Mouse (Mus musculus) hindbrain, embryonic 12.5 days (tissue): ENCODE results near the gene Cdcp2. TPM values are rescaled to one million over a fixed set of nuclear protein-coding genes. Genes with fewer than 3 reads are reported as not detected.

Experiments
- ATAC-seq: fragments of 200-750 bp; cut with Nextera tagmentation; 2 replicates; pipeline ENCODE4 v1.8.0; 2017; ENCODE audit warnings: moderate TSS enrichment; ENCODE audit not compliant: low FRiP score
- H3K27ac ChIP-seq: fragments of 300-500 bp; sonication (generic); 2 replicates; pipeline ENCODE4 v1.5.1; 2016; ENCODE audit warnings: mild to moderate bottlenecking
- H3K27me3 ChIP-seq: fragments of 300-500 bp; sonication (generic); 2 replicates; pipeline ENCODE4 v1.6.1; 2016; ENCODE audit warnings: mild to moderate bottlenecking
- H3K36me3 ChIP-seq: fragments of 300-500 bp; sonication (generic); 2 replicates; pipeline ENCODE4 v1.6.1; 2016; ENCODE audit warnings: mild to moderate bottlenecking
- H3K4me1 ChIP-seq: fragments of 300-500 bp; sonication (generic); 2 replicates; pipeline ENCODE4 v1.6.1; 2016
- H3K4me2 ChIP-seq: fragments of 300-500 bp; sonication (generic); replicated peaks from 2 replicates; pipeline ENCODE4 v1.6.1; 2016; ENCODE audit warnings: mild to moderate bottlenecking
- H3K4me3 ChIP-seq: fragments of 300-500 bp; sonication (generic); 2 replicates; pipeline ENCODE4 v1.5.1; 2016; ENCODE audit warnings: mild to moderate bottlenecking
- H3K9ac ChIP-seq: fragments of 300-500 bp; sonication (generic); 2 replicates; pipeline ENCODE4 v1.6.1; 2016; ENCODE audit warnings: mild to moderate bottlenecking, moderate library complexity
- H3K9me3 ChIP-seq: fragments of 300-500 bp; sonication (generic); replicated peaks from 2 replicates; pipeline ENCODE4 v1.6.1; 2016; ENCODE audit warnings: mild to moderate bottlenecking
- WGBS: fragments of 180-500 bp; shearing (Covaris S2); methylation state at CpG from one replicate; pipeline ENCODE4 v1.1.7; 2016; 5-methylcytosine and 5-hydroxymethylcytosine counted together
- polyA plus RNA-seq: library from polyadenylated mRNA; unstranded; fragments of >200 nt; fragmentation: Nextera tagmentation; extraction: Ambion mirVana; gene quantifications from 2 replicates; pipeline ENCODE4 v1.2.1, GENCODE M21; 2016

Cdcp2 gene
- polyA plus RNA-seq, 1 experiment from 2014 or later = 0.10 TPM

DNA sequence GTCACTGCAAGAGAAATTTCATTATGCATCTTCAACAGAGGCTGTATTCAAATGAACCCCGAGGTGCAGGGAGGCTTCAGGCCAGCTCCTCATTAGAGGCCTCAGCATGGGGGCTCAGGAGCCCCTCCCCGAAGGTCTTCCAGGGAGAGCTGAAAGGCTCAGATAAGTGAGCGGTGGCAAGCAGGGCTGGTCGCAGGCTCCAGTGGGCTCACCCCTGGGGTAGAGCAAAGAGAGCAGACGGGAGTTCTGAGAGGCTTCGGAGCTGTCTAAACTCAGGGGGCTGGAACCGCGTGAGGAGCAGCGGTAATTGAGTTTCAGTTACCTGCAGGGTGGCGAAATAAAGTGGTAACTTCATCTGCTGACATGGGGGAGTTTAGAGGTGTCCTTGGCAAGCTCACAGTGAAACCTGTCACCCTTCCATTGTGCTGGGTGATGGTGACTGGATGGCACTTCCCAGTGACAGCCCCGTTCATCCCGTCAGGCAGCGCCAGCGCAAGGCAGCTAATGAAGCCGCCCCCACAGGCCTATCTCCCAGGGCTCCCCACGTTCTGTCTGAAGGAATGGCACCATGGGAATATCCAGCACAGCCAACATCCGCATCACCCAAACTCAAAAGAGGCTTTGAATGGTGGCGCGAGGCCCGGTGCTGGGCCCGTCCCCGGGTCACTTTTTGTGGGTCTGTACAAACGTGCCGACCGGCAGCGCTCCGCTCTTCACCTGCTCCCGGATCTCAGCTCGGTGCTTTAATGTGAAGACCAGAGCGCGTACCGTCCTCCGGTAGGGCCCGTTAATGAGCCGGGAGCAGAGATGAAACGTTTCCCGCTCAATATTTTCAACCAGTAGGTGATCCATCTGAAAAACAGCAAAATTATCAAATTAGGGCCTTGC, 42.5 kb downstream of the Cdcp2 start:
- Histone ChIP-seq H3K4me2 (no peak overlapping the region), H3K4me3 (no peak overlapping the region), H3K36me3 (no peaks in the 10 kb centered on the region), H3K27ac (peak overlapping the region; percentile 81), H3K4me1 (peaks cover 46% of the 10 kb centered on the region), H3K9ac (peak overlapping the region; percentile 13; the same call in 1 of the 2 replicates), H3K9me3 (no peaks in the 10 kb centered on the region), H3K27me3 (no peaks in the 10 kb centered on the region)
- peak; percentile 39 for ATAC-seq
- 29% methylated on average over 37 of the region's 37 CpGs for WGBS

DNA sequence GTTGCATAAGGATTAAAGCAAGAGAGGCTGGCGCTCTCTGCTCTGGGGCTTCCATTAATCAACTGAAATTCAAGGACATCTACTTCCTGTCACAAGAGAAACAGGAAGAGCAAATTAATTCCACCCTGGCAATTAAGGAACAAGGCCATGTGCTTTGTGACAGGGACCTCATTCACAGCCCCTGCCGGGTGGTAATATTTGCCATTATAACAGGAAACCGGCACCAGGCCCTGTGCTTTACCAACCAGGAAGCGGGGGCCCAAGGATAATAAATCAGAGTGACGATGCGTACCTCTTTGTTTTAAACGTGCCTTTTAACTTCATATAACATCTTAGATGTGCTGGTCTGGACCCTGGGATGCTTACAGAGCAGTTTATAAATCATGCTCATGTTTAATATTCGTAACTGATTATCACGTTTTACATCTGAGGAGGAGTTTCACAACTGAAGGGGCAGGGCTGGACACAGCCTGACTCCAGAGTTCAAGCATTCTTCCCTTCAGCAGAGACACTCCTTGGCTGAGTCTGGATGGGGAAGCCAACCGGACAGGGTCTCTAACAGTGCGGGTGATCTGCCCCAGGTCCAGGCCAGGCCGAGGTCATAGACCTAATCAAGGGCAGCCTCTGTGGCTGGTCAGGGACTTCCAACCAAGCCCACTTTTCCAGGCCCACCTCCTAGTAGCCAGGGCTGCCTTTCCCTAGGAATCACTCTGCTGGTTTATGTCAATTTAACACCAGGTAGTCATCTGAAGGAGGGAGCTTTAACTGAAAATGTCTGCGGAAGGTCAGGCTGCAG, 43.3 kb downstream of the Cdcp2 start:
- no peak overlapping the region for H3K9ac ChIP-seq
- no peak overlapping the region for H3K4me3 ChIP-seq
- H3K9me3 ChIP-seq = no peaks in the 10 kb centered on the region
- peak overlapping the region; percentile 81 for H3K27ac ChIP-seq
- peaks cover 53% of the 10 kb centered on the region for H3K4me1 ChIP-seq
- H3K36me3 ChIP-seq = no peaks in the 10 kb centered on the region
- ATAC-seq = peak; percentile 41
- no peak overlapping the region for H3K4me2 ChIP-seq
- 48% methylated on average over 13 of the region's 13 CpGs for WGBS
- no peaks in the 10 kb centered on the region for H3K27me3 ChIP-seq

DNA sequence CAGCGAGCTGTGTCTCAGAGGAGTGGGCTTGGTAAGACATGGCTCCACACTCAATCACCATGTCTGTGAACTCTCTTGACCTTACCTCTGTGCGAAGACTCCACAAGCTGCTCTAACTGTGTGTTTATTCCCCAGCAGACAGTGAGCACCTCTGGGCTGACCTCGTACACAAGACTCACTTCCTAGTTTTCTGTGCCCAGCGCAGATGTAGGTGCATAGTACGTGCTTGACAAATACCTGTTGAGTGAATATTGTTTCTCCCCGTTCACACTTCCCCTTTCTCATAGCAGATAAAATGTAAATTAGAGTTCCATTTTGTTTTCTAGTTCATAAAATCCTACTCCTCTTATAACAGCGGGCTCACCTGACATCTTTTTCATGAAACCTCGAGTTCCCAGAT, 46.8 kb downstream of the Cdcp2 start:
- 93% methylated on average over 8 of the region's 8 CpGs for WGBS
- H3K4me1 ChIP-seq = peaks cover 31% of the 10 kb centered on the region
- no peak overlapping the region for H3K4me2 ChIP-seq
- no peaks in the 10 kb centered on the region for H3K9me3 ChIP-seq
- no peaks in the 10 kb centered on the region for H3K27me3 ChIP-seq
- ATAC-seq = no peak
- peaks cover 11% of the 10 kb centered on the region for H3K36me3 ChIP-seq
- no peak overlapping the region for H3K4me3 ChIP-seq
- no peak overlapping the region for H3K27ac ChIP-seq
- no peak overlapping the region for H3K9ac ChIP-seq

DNA sequence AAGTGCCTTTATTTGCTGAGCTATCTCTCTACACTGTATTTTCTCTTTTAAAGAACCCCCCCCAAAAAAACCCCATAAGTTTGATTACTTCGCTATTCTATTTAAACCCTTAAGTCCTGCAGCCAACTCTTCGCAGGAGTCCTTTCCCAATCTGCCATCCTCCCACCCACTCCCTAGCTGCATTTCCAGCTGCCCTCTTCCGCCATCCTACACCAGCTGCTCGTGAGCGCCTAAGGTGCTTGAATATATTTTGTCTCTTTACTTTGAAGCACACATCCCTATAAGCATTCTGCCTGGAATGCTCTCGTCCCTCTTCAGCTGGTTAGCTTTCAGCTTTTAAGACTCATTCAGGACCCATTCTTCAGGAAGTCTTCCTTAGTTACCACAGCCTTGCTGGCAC, 54.3 kb downstream of the Cdcp2 start:
- no peak for ATAC-seq
- no peak overlapping the region for H3K27ac ChIP-seq
- H3K9ac ChIP-seq = no peak overlapping the region
- no peak overlapping the region for H3K4me2 ChIP-seq
- H3K27me3 ChIP-seq = no peaks in the 10 kb centered on the region
- no peak overlapping the region for H3K4me3 ChIP-seq
- no peaks in the 10 kb centered on the region for H3K9me3 ChIP-seq
- H3K4me1 ChIP-seq = no peaks in the 10 kb centered on the region
- 84% methylated on average over 6 of the region's 6 CpGs for WGBS
- H3K36me3 ChIP-seq = peaks cover 28% of the 10 kb centered on the region

DNA sequence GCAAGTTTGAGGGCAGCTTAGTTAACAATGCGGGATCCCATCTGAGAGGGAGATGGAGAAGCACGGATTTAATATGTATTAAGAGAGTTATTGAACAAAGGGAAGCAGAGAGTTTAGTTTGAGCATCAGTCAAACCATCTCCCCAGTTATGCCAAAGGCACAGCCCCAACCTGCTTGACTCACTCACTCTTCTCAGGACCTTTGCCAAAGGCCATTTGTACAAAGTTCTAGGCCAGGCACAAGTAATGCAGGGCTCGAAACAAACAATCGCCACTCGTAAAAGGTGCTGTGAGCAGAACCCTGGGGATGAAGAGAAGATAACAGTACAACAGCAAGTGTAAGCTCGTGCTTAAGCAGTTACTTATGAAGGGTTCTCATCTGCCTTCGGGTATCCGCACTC, 55.9 kb downstream of the Cdcp2 start:
- H3K9me3 ChIP-seq = no peaks in the 10 kb centered on the region
- H3K4me1 ChIP-seq = no peaks in the 10 kb centered on the region
- H3K36me3 ChIP-seq = peaks cover 31% of the 10 kb centered on the region
- ATAC-seq = no peak
- no peak overlapping the region for H3K4me2 ChIP-seq
- no peak overlapping the region for H3K9ac ChIP-seq
- H3K4me3 ChIP-seq = no peak overlapping the region
- 85% methylated on average over 8 of the region's 8 CpGs for WGBS
- H3K27me3 ChIP-seq = no peaks in the 10 kb centered on the region
- H3K27ac ChIP-seq = no peak overlapping the region

DNA sequence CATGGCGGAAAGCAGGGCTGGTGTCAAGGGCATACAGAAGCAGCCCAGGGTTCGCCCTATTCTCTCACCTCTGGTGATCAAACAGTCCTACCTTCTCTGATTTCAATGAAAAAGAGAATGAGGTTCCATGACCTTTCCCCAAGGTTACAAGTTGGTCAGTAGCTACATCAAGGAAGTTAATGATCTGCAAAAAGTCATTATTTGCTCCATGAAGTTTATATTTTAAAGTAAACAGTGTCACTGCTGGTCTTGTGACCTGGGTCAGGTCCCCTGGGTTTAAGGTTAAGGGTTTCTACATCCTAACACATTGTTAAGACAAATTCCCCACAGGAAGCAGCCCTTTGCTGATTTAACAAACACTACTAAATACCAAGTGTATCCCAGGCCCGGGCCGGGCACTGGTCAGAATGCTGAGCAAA, 60.3 kb downstream of the Cdcp2 start:
- no peaks in the 10 kb centered on the region for H3K27me3 ChIP-seq
- no peaks in the 10 kb centered on the region for H3K4me1 ChIP-seq
- no peak overlapping the region for H3K27ac ChIP-seq
- no peak overlapping the region for H3K9ac ChIP-seq
- peaks cover 44% of the 10 kb centered on the region for H3K36me3 ChIP-seq
- no peak for ATAC-seq
- no peak overlapping the region for H3K4me3 ChIP-seq
- H3K4me2 ChIP-seq = no peak overlapping the region
- no peaks in the 10 kb centered on the region for H3K9me3 ChIP-seq
- WGBS = 82% methylated on average over 4 of the region's 4 CpGs

DNA sequence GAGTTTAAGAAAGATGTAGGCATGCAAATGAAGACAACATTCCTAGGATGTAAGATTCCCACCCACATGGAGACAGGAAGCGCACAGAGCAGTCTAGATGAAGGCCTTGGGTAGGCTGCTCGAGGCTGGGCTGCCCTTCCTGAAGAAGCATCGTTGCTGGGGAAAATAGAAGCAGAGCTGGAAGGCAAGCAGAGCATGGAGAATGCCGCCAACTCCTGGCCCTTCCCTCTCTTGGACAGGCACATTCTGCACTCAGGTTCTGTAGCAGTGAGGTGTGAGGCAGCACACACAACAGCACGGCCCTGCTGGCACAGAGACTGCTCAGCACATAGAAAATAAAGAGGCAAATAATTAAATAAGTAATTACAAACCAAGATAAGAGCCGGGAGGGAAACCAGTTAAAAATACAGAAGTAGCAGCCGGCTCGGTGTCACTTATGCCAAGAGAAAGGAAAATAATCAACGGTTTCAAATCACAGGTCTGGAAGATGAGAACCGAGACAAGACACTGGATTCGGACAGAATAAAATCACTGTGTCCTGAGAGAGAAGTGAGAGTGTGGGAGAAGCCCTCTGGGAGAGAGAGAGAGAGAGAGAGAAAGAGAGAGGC, 62.6 kb downstream of the Cdcp2 start:
- no peaks in the 10 kb centered on the region for H3K27me3 ChIP-seq
- H3K4me2 ChIP-seq = no peak overlapping the region
- WGBS = 92% methylated on average over 11 of the region's 11 CpGs
- no peak overlapping the region for H3K9ac ChIP-seq
- peaks cover 1% of the 10 kb centered on the region for H3K4me1 ChIP-seq
- peaks cover 40% of the 10 kb centered on the region for H3K36me3 ChIP-seq
- H3K27ac ChIP-seq = no peak overlapping the region
- H3K4me3 ChIP-seq = no peak overlapping the region
- no peaks in the 10 kb centered on the region for H3K9me3 ChIP-seq
- ATAC-seq = no peak

DNA sequence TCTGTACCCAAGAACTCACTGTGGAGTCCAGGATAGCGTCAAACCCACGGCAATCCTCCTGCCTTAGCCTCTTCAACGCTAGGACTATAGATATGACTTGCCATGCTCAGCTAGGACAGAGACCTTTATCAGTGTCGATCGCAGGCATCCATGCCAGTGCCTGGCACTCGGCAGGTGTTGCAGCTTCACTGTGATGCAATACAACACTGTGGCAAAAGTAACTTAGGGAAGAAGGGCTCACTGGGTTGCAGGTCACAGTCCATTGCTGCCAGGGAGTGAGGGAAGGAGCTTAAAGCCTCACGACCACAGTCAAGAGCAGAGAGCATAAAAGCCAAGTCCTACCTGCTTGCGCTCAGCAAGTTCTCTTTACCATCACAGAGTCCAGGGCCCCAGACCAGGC, 63.5 kb downstream of the Cdcp2 start:
- Histone ChIP-seq H3K4me3 (no peak overlapping the region), H3K27me3 (no peaks in the 10 kb centered on the region), H3K9me3 (no peaks in the 10 kb centered on the region), H3K4me2 (no peak overlapping the region), H3K27ac (no peak overlapping the region), H3K36me3 (peaks cover 34% of the 10 kb centered on the region), H3K4me1 (peaks cover 7% of the 10 kb centered on the region), H3K9ac (no peak overlapping the region)
- no peak for ATAC-seq
- WGBS = 93% methylated on average over 8 of the region's 8 CpGs

Other genes with a start within 250 kb of the Cdcp2 start
- gene Ssbp3, start 186.2 kb upstream of the Cdcp2 start, polyA plus RNA-seq = 285 and 302 TPM in 2 replicates
- 78.0 and 80.8 TPM in 2 replicates for gene Mrpl37, start 30.0 kb upstream of the Cdcp2 start, polyA plus RNA-seq
- 4.1 and 4.5 TPM in 2 replicates for gene Cyb5rl, start 29.9 kb upstream of the Cdcp2 start, polyA plus RNA-seq
- 390 and 391 TPM in 2 replicates for gene Tmem59, start 81.5 kb downstream of the Cdcp2 start, polyA plus RNA-seq
- 20.8 and 35.2 TPM in 2 replicates for gene Tceanc2, start 82.2 kb downstream of the Cdcp2 start, polyA plus RNA-seq
- gene Ldlrad1, start 112.3 kb downstream of the Cdcp2 start, polyA plus RNA-seq = not detected in 2 replicates
- gene Lrrc42, start 156.6 kb downstream of the Cdcp2 start, polyA plus RNA-seq = 73.5 TPM in 2 replicates
- 42.7 and 44.3 TPM in 2 replicates for gene Hspb11, start 156.7 kb downstream of the Cdcp2 start, polyA plus RNA-seq
- not detected in 2 replicates for gene Dio1, start 210.3 kb downstream of the Cdcp2 start, polyA plus RNA-seq
- gene Yipf1, start 217.5 kb downstream of the Cdcp2 start, polyA plus RNA-seq = 42.2 and 53.8 TPM in 2 replicates